Mouse (Mus musculus) lung, embryonic 14.5 days (tissue): ENCODE measurements at regions not wholly inside any gene's neighbourhood (a gene's known extent, or its start where the extent isn't known, plus 50 kb on each side); places are given as distances from the start of the nearest gene placed in this dataset.
"Not testable (repeated sequence)": the region's sequence is repeated elsewhere in the genome, so short reads cannot be mapped to it uniquely, and the experiment has no call there.

Source experiments
- ATAC-seq: fragments of 200-750 bp; cut with Nextera tagmentation; 2 replicates; pipeline ENCODE4 v1.8.0; 2017; ENCODE audit warnings: mild to moderate bottlenecking, moderate TSS enrichment, moderate library complexity; ENCODE audit not compliant: insufficient read depth
- DNase-seq: peaks from one replicate; pipeline ENCODE4 v3.0.0-alpha.2; 2015
- H3K27ac ChIP-seq: fragments of 300-500 bp; sonication (generic); 2 replicates; pipeline ENCODE4 v1.5.1; 2014; ENCODE audit warnings: low read depth, mild to moderate bottlenecking, moderate library complexity
- H3K27me3 ChIP-seq: fragments of 300-500 bp; sonication (generic); 2 replicates; pipeline ENCODE4 v1.6.1; 2014; ENCODE audit warnings: low read length, control low read depth; ENCODE audit not compliant: insufficient read depth
- H3K36me3 ChIP-seq: fragments of 300-500 bp; sonication (generic); 2 replicates; pipeline ENCODE4 v1.6.1; 2014; ENCODE audit warnings: control low read depth; ENCODE audit not compliant: insufficient read depth
- H3K4me1 ChIP-seq: fragments of 300-500 bp; sonication (generic); 2 replicates; pipeline ENCODE4 v1.6.1; 2014; ENCODE audit warnings: antibody characterized with exemption, control low read depth; ENCODE audit not compliant: insufficient read depth
- H3K4me2 ChIP-seq: fragments of 300-500 bp; sonication (generic); 2 replicates; pipeline ENCODE4 v1.6.1; 2014; ENCODE audit warnings: mild to moderate bottlenecking
- H3K4me3 ChIP-seq: fragments of 300-500 bp; sonication (generic); 2 replicates; pipeline ENCODE4 v1.5.1; 2014; ENCODE audit warnings: low read depth, low read length
- H3K9ac ChIP-seq: fragments of 300-500 bp; sonication (generic); 2 replicates; pipeline ENCODE4 v1.6.1; 2014
- H3K9me3 ChIP-seq: fragments of 300-500 bp; sonication (generic); 2 replicates; pipeline ENCODE4 v1.6.1; 2016; ENCODE audit warnings: low read depth, low read length, control low read depth
- CTCF ChIP-seq: IDR thresholded peaks from 2 replicates; pipeline ENCODE4 v1.5.1; 2016; ENCODE audit warnings: antibody characterized with exemption, low read depth
- WGBS: fragments of 180-500 bp; shearing (Covaris S2); extraction: QIAGEN DNeasy Blood & Tissue Kit; methylation state at CpG from one replicate; pipeline ENCODE4 v1.1.7; 2014; 5-methylcytosine and 5-hydroxymethylcytosine counted together

DNA sequence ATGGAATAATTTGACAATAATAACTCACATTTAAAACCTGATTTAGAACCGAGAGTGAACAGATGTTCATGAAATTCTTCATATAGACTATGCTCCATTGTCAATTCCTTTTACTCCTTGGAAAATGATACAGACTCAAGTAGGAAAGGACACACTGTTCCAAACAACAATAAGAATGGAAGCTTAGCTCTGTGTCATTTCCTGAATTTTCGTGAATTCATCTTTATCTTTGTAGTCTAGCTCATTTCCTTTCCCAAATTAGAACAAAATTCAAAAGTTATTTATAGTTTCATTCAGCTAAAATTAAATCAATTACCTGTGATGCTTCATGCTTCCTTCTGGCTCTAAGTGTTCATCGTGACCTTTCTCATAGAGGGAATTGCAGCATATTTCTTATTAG is 553.2 kb upstream of the Adamts5 start:
- Histone ChIP-seq H3K36me3 (no peaks in the 10 kb centered on the region), H3K4me3 (no peak overlapping the region), H3K27me3 (no peaks in the 10 kb centered on the region), H3K27ac (no peak overlapping the region), H3K4me1 (no peaks in the 10 kb centered on the region), H3K4me2 (no peak overlapping the region), H3K9ac (no peak overlapping the region), H3K9me3 (no peaks in the 10 kb centered on the region)
- WGBS, result 62% methylated on average over 3 of the region's 3 CpGs
- DNase-seq (no peak), ATAC-seq (no peak)
- no peak for TF ChIP-seq CTCF

DNA sequence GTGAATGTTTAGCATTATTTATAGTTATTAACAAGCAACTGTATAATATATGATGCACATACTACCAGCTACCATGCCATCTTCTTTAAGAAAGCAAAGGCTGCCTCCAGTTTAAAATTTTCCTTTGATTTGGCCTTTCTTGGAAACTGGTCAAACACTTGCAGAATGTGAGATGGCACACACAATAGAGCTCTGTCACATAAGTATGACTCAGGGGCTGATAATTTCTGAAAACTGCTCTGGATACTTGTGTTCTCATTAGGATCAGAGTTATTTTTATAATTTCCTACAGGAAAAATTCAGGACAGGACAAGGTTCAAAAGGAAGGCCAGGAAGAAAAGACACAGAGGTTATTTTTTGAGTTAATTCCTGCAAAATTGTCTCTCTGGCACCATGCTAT is 552.4 kb upstream of the Adamts5 start:
- no peak overlapping the region for H3K4me2 ChIP-seq
- ATAC-seq, result no peak
- no peak for DNase-seq
- H3K4me3 ChIP-seq, result no peak overlapping the region
- no peaks in the 10 kb centered on the region for H3K36me3 ChIP-seq
- TF ChIP-seq CTCF, result no peak
- no peak overlapping the region for H3K9ac ChIP-seq
- no peak overlapping the region for H3K27ac ChIP-seq
- no peaks in the 10 kb centered on the region for H3K27me3 ChIP-seq
- H3K4me1 ChIP-seq, result no peaks in the 10 kb centered on the region
- no peaks in the 10 kb centered on the region for H3K9me3 ChIP-seq

DNA sequence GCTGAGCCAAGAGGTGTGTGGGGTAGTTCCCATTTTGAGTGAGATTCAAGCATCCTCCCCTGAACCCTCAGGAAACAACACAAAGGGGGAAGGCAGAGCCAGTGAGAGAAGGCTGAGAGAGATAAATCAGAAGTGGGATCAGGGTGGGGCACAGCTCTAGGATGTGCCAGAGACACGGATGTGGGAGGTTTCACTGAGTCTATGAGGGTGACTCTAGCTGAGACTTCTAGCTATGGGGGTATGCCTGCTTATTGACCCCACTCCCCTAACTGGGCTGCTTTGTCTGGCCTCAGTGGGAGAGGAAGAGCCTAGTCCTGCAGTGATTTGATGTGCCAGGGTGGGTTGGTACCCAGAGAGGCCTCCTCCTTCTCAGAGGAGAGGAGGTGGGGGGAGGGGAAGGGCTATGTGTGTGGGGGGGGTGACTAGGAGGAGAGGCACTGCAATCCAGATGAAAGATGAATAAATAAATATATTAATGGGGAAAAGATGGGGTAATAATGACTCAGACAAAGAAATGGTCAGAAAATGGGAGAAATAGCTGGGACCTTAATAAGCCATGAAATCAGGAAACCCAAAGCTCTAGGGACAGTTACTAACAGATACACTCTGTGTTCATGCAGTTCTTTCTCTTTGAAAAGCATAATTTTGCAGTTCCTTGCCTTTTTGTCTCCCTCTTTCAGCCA is 547.0 kb upstream of the Adamts5 start:
- Histone ChIP-seq H3K9ac (no peak overlapping the region), H3K4me1 (no peaks in the 10 kb centered on the region)
- no peak for ATAC-seq

DNA sequence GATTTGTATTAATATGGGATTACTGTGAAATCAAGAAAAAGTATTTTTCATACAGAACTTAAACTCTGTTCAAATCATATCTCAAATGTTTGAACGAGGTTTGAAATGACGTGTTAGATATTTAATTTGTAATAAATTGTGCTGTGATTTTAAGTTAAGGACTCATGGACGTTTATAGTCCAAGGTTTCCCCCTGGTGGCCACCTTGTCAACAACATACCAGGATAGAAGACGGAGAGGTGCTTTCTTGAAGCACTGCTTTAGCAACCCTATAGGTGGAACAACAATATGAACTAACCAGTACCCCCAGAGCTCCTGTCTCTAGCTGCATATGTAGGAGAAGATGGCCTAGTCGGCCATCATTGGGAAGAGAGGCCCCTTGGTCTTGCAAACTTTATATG is 517.8 kb upstream of the Adamts5 start:
- peak; percentile 74 for TF ChIP-seq CTCF
- not testable (repeated sequence) for H3K27ac ChIP-seq, H3K4me2 ChIP-seq, H3K4me3 ChIP-seq, H3K36me3 ChIP-seq, H3K27me3 ChIP-seq, ATAC-seq, H3K4me1 ChIP-seq, H3K9me3 ChIP-seq, H3K9ac ChIP-seq
- WGBS, result 5% methylated on average over 5 of the region's 5 CpGs
- peak; percentile 92 for DNase-seq

More for the DNA sequence above, 547.0 kb upstream of the Adamts5 start:
- no peak for TF ChIP-seq CTCF
- Histone ChIP-seq H3K27ac (no peak overlapping the region), H3K4me3 (no peak overlapping the region), H3K27me3 (no peaks in the 10 kb centered on the region), H3K9me3 (no peaks in the 10 kb centered on the region), H3K4me2 (no peak overlapping the region), H3K36me3 (no peaks in the 10 kb centered on the region)
- no peak for DNase-seq
- WGBS, result 10% methylated on average over 1 of the region's 1 CpGs

DNA sequence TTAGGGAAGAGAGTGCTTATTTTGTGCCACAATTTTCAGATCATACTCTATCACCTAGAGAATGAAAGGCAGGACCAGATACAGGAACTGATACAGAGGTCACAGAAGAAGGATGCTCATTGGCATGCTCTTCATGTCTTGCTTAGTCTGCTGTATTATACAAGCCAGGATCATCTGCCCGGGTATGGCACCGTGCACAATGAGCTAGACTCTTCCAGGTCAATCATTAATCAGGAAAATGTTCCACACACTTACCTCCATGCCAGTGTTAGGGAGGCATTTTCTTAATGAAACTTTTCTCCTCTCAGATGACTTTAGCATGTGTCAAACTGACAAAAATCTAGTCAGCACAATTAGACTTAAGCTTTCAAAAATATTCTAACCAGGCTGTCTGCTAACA is 502.7 kb upstream of the Adamts5 start:
- 68% methylated on average over 2 of the region's 2 CpGs for WGBS
- no peak overlapping the region for H3K4me3 ChIP-seq
- H3K36me3 ChIP-seq, result no peaks in the 10 kb centered on the region
- H3K9me3 ChIP-seq, result no peaks in the 10 kb centered on the region
- no peak overlapping the region for H3K27ac ChIP-seq
- ATAC-seq (no peak), DNase-seq (no peak)
- H3K4me2 ChIP-seq, result no peak overlapping the region
- no peak overlapping the region for H3K9ac ChIP-seq
- TF ChIP-seq CTCF, result no peak
- H3K4me1 ChIP-seq, result no peaks in the 10 kb centered on the region
- no peaks in the 10 kb centered on the region for H3K27me3 ChIP-seq

DNA sequence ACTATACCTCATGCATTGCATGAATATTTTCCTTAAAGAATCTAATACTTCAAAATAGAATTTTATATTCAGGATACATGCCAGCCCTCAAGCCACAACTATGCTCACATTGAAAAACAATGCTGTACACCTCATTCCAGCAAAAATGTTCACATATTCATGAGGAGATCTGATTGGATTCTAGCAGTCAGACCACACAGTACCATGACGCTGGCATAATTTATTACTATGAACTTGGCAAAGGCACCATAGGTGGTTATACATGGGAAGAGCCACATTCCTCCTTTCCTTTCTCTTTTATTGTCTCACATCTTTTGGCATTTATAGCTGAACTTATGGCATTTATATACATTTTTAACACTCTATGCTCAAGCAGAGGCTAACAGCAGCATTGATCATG is 499.8 kb upstream of the Adamts5 start:
- Histone ChIP-seq H3K9me3 (no peaks in the 10 kb centered on the region), H3K9ac (no peak overlapping the region), H3K4me2 (no peak overlapping the region), H3K36me3 (no peaks in the 10 kb centered on the region), H3K4me3 (no peak overlapping the region), H3K4me1 (no peaks in the 10 kb centered on the region), H3K27me3 (no peaks in the 10 kb centered on the region), H3K27ac (no peak overlapping the region)
- 76% methylated on average over 1 of the region's 1 CpGs for WGBS
- DNase-seq (no peak), ATAC-seq (no peak)
- no peak for TF ChIP-seq CTCF

DNA sequence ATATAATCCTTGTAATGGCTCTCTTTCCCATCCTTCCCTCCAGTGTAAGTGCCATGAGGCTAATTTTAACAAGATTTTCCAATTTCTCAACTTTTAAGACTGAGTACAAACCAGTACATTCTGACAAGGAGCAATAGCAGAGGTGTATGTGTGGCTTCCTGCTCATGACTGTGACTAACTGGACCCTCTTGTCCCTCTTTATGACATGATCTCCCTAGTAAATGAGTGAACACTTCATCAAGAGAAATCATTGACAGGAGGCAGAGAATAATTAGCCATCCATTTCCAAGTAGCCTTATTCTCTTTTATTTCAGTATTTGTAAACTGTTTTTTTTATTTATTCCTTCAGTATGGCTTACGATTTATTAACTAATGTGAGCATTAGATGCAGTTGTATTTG is 497.7 kb upstream of the Adamts5 start:
- WGBS, result 82% methylated on average over 1 of the region's 1 CpGs
- DNase-seq (no peak), ATAC-seq (no peak)
- Histone ChIP-seq H3K4me2 (no peak overlapping the region), H3K9me3 (no peaks in the 10 kb centered on the region), H3K4me1 (no peaks in the 10 kb centered on the region), H3K36me3 (no peaks in the 10 kb centered on the region), H3K4me3 (no peak overlapping the region), H3K27me3 (no peaks in the 10 kb centered on the region), H3K9ac (no peak overlapping the region), H3K27ac (no peak overlapping the region)
- TF ChIP-seq CTCF, result no peak

DNA sequence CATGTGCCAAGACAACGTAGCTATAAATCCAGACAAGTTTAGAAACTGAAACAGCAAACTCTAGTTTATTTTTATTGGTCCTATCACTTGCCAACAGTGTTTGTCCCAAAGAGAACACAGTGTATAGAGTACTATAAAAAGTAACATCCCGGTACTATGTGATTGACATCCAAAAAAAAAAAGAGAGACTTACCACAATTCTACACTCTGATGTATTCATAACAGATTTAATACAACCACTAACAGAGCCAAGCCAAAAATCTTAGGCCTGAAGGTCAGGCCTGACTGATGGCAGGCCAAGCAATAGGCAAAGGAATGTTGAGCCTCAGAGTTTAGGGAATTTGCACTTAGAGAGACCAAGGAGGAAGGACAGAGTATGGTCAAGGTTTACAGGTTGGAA is 495.9 kb upstream of the Adamts5 start:
- Histone ChIP-seq H3K36me3 (no peaks in the 10 kb centered on the region), H3K27me3 (no peaks in the 10 kb centered on the region), H3K4me2 (no peak overlapping the region), H3K4me3 (no peak overlapping the region), H3K27ac (no peak overlapping the region), H3K4me1 (no peaks in the 10 kb centered on the region), H3K9me3 (no peaks in the 10 kb centered on the region), H3K9ac (no peak overlapping the region)
- DNase-seq (no peak), ATAC-seq (no peak)
- 71% methylated on average over 2 of the region's 2 CpGs for WGBS
- no peak for TF ChIP-seq CTCF
